Mouse (Mus musculus): ENCODE data around the gene Pspn.

DNA sequence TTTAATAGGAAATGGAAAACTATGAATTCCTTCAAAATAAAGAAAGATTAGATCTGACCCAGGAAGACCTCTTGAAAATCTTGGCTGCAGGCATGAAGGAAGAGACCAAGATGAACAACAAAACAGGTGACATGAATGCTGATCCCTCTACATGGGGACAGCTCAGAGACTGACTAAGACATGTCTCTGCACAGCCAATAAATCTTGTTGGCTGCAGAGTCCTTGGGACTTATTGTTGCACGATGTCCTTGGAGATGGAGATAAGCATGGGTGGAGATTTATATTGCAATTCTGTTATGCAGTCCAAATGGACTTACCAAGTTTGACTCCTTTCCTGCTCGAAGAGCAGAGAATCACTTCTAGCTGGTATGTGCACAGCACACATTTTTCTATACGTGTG is 30.5 kb downstream of the Pspn start:
- no peak for TF ChIP-seq POLR2A (IDR thresholded peaks at IDR 0.05; ENCODE audit: insufficient read depth, low read depth, low read length)
- no peak for TF ChIP-seq CTCF (IDR thresholded peaks at IDR 0.05; ENCODE audit: insufficient read depth, low read depth, low read length)
